Mouse (Mus musculus): ENCODE results near the gene Rgp1.

Rgp1 gene

DNA sequence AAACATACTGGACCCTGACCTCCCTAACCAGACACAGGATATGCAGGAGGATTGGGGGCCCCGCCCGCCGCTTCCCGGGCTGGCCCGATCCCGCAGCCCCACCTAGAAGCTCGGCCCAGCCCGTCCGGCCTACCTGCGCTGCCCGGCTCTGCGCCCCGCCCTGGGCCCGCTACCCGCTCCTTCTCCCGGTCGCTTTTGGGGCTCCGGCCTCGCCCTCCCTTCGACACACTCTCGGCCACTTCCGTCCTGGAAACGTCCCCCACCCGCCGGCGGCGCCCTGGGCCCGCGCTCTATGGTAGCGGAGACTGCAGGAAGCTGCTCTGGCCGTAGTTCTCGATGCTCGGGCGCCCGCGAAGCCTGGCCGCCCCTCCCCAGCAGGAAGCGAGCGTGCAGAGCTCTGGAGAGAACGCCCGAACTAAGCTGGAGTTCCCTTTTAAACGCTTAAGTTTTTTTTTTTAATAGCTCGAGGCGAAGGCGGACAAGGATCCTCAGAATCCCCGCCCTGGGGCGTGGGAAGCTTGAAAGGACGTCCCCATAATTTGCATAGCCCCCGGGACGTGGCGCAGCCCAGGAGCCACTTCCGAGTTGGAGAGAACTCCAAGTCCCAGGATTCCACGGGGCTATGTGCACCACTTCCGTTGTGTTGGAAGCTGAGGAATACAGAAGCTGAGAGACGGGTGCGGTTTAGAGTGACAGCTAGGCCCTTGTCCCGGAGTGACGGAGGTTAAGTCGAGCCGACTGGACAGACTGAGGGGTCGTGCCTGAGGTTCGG is 16.3 kb upstream of the Rgp1 start, which contains the start of the genes Creb3 and Tln1:
TSS of gene Creb3 (plus strand) at position 336 of the 772 bp plus-strand sequence.
TSS of gene Tln1 (minus strand) at position 695 of the 772 bp plus-strand sequence.
- intact Hi-C loops (cut with DNase I) = no loop called here

DNA sequence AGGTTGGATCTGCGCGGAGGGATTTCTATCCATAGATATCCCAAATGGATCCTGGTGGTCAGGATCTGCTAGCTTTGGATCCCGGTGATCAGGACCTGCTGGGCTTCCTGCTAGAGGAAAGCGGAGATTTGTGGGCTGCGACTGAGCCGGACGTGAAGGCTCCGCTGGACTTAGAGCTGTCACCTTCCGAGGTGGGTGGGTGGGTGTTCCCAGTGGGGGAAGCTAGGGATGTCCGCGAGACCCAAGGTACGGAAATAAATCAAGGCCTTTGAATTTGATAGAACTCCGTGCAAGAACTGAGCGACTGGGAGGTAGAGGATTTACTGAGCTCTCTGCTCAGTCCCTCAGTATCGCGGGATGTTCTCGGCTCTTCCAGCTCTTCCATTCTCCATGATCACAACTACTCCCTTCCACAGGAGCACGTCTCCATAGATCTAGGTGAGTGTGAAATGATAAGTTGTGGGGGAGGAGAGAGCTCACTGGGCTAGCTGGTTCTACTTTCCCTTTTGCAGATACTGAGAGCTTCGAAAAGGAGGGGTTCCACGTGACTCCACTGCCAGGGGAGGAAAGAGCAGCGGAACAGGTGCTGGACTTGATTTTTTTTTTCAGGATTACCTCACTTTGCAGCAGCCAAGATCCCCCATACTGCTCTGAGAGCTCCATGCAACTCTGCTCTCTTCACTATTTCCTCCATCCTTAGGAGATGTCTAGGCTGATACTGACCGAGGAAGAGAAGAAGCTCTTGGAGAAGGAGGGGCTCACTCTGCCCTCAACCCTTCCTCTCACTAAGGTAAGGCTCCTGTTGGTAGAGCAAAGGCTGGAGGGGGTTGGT is 15.5 kb upstream of the Rgp1 start:
- intact Hi-C loops (cut with DNase I) = no loop called here

DNA sequence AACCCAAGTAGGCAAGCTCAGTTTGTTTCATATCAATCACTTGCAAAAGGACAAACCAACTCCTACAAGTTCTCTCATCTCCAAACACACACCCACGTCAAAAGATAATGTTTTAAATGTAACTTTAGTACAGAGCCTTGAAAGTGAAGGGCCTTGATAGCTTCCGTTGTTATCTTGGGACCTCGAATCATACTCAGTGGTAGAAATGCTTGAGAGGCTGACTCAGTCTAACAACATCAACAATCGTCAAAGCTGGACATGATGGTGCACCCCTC is 15.0 kb upstream of the Rgp1 start:
- intact Hi-C loops (cut with DNase I) = no loop called here

DNA sequence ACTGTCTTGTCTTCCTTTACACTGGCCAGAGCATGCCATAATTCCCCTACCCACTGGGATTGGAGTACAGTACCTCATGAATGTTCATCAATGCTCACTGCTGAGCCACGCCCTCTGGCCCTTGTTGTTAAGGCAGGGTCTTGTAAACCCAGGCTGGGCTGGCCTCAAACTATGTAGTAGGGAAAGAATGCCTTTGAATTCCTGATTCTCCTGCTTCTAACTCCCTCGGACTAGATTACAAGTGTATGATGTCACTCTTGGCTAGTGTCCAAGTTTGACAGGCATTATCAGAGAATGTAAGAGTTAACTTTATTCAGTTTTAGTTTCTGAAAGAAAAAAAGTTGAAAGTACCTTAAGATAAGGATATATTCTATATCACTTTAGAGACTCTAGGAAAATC is 14.3 kb upstream of the Rgp1 start:
- intact Hi-C loops (cut with DNase I) = no loop called here

DNA sequence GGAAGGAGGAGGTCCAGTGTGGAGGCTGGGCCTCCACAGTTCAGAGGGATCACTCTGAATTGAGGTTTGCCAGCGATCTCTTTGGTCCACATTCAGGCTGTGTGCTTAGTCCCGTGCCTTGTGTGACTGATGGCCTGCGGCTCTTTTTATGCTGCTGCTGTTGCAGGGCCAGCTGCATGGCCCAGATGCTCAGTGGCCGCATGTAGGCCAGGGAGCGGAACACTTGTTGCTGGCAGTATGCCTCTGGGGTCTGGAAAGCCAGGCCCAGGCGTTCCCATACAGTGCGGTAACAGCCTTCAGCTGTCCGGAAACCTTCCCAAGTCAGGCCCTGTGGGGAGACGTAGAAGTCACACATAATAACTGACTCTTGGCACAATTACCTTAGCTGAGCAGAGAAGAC is 11.4 kb upstream of the Rgp1 start:
- intact Hi-C loops (cut with DNase I) = no loop called here

DNA sequence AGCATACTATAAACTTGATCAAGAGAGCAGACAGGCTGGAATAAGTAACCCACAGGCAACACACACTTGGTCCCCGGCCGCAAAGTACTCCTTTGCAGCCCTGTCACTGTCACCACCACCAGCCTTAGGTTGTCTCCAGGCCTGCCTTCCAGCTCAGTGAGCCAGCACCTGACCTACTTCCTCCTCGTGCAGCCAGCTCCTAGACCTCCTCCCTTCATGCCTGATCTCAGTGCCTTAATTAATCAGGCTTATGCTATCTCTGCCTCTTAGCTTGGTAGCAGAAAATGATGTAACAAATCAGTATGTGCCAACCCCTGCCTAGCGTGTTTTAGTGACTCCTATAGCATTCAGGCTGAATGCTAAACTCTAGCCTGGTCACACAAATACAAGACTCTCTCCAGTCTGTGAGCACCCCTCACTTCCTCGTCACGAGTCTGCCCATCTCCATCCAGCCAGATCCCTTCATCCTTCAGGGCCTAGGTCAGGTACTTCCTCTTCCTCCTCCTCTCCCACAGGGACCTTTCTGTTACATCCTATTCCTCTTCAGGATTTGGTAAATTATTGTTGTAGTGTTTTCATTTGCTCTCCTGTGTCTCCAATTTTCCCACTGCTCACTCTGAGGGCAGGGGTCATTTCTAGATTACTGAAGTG is 7.0 kb upstream of the Rgp1 start:
- intact Hi-C loops (cut with DNase I) = no loop called here

DNA sequence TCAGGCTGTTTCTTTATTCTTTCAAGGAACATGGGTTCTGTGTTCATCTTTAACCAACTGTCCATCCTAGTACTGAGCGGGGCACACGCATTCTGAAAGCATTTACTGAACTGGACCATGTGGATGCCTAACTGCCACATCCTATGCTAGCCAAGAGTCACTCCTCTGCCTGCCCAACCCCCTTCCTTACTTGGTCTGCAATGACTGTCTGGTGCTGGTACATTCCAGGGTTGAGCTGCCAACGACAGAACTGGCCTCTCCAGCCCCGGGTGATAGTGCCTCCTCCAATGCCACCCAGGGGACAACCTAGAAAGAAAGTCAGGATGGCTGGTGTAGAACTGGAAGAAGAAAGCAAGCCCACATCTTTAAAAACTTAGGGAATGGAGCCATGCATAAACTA is 5.0 kb upstream of the Rgp1 start:
- intact Hi-C loops (cut with DNase I) = no loop called here

DNA sequence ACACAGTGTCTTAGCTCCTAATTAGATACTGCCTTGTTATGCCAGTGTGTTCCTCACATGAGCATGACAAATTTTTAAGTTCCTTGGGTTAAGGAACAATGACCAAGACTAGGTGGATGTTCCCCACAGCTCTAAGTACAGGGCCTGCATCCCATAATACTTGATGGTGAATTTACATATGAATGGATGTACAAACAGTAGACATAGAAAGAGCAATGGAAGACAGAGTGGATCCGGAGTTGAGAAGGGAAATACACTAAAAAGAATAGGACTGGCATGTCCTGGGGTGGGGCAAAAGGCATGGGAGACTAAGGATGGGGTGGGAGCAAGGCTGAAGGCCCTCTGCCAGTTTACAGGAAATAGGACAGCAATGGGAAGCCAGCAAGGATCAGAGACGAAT is 3.2 kb upstream of the Rgp1 start:
- intact Hi-C loops (cut with DNase I) = loop anchor here (5.0 kb wide), 1 partner anchor 43 kb away; no protein-coding TSS in a partner anchor

DNA sequence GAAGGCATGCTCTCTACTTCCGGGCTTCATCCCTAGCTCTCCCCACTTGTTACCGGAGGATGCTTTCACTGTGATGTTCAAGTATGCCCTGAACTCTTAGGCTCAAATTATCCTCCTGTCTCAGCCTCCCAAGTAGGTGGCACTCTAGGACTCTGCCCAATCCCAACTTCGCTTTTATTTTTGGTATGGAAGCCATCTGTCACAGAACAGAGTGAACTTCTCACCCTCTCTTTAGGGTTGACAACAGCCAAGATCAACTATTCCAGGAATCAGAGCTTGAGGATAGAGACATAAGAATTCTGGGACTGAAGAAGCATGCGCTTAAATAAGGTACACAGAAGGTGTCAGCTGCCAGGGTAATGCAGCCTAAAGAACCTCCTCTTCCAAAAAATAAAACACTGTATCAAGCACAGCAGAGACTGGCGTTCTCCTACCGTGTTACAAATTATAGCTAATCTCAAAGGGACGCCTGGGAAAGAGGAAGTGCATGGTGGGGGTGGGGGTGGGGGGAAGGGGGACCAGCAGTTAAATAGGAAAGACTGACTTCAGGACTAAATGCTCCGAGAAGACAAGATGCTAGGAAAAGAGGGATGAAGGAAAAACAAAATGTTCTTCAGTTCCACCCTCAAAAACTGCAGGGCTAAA is 1.2 kb upstream of the Rgp1 start:
- intact Hi-C loops (cut with DNase I) = loop anchor here (5.0 kb wide), 1 partner anchor 45 kb away; no protein-coding TSS in a partner anchor

DNA sequence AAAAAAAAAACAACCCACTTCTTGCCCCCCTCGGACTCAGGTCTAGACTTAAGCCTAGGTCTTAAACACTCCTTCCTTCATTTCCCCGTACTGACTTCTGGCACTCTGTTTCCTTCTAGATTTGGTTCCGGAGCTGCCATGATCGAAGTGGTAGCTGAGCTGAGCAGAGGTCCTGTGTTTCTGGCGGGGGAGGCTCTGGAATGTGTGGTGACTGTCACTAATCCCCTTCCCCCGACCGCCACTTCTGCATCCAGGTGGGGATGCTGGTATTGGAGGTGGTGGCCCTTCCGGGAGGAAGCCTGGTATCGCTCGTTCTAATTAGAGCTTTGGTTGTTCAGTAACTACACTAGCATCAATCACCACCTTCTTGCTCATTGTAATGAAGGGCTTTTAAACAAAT is 741 bp downstream of the Rgp1 start:
- intact Hi-C loops (cut with DNase I) = loop anchor here (5.0 kb wide), 1 partner anchor 47 kb away; no protein-coding TSS in a partner anchor

DNA sequence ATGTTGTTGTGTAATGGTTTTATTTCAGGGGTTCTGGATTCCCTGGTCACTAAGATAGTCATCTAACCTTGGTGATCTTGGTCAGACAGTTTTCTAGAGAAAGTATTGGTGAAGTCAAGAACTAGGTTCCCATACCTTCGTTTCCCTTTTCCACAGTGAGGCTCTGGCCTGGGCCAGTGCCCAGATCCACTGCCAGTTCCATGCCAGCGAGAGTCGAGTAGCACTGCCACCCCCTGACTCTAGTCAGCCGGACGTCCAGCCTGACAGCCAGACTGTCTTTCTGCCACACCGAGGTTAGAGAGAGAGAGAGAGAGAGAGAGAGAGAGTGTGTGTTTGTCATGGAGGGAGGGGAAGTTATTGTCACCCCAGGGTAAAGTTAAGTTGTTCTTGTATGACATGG is 1.2 kb downstream of the Rgp1 start:
- intact Hi-C loops (cut with DNase I) = loop anchor here (5.0 kb wide), 1 partner anchor 47 kb away; no protein-coding TSS in a partner anchor

DNA sequence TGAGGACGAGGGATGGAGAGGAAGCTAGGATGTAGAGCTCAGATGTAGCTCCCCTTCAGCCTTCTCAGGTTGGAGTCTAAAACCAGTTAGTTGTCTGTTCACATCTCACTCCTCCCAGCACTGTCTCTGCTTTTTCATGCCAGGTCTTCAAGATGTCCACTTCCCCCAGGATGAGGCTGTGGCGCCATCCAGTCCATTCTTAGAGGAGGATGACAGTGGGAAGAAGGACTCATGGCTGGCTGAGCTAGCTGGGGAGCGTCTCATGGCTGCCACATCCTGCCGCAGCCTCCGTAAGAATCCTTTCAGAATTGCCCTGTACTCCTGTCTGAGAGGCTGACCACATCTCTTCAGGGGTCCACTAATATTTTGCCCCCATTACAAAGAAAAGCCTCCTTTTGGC is 2.2 kb downstream of the Rgp1 start:
- intact Hi-C loops (cut with DNase I) = no loop called here

DNA sequence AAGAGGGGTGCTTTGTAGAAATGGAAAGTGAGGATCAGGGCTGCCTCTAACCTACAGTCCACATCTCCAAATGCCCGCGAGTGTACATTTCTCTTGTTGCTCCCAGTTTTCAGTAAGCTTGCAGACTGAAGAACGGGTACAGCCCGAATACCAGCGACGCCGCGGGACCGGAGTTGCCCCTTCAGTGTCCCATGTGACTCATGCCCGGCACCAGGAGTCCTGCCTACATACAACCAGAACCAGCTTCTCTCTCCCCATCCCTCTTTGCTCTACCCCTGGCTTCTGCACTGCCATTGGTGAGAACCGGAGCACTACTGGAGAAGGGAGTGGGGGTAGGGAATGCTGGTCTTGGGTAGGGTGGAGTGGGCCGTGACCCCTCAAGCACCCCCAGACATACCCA is 2.9 kb downstream of the Rgp1 start:
- intact Hi-C loops (cut with DNase I) = no loop called here

DNA sequence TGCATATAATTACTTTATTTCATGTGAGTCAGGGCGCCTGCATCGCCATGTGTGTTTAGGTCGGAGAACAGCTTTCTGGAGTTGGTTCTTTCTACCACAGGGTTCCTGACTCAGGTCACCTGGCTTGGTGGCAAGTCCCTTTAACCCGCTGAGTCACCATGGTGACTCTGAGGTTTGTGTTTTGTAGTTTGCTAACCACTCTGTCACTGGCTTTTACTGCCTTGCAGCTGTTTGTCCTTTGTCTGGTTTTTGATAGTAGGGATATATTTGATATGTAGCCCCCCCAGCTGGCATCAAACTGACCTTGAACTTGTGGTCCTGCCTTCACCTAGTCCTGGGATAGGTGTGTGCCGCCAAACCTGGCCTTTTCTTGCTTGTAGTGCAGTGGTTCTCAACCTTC is 3.7 kb downstream of the Rgp1 start:
- intact Hi-C loops (cut with DNase I) = no loop called here

DNA sequence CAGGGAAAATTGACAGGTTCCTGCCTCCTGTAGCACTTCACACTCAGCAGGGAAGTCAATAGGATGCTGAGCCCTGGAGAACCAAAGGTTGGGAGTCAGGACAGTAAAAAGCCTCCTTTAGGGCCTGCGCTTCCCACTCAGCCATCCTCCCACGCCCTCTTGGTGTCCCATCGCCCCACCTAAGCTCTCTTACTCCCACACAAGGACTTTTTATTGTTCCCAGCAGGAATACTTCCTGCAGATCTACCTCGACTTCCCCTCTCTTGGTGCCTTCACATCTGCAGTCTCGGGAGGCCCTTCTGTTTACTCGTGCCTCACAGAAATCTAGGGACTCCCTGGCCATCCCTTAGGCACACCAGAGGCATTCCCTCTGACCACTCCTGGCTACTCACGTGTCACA is 4.9 kb downstream of the Rgp1 start:
- intact Hi-C loops (cut with DNase I) = no loop called here

DNA sequence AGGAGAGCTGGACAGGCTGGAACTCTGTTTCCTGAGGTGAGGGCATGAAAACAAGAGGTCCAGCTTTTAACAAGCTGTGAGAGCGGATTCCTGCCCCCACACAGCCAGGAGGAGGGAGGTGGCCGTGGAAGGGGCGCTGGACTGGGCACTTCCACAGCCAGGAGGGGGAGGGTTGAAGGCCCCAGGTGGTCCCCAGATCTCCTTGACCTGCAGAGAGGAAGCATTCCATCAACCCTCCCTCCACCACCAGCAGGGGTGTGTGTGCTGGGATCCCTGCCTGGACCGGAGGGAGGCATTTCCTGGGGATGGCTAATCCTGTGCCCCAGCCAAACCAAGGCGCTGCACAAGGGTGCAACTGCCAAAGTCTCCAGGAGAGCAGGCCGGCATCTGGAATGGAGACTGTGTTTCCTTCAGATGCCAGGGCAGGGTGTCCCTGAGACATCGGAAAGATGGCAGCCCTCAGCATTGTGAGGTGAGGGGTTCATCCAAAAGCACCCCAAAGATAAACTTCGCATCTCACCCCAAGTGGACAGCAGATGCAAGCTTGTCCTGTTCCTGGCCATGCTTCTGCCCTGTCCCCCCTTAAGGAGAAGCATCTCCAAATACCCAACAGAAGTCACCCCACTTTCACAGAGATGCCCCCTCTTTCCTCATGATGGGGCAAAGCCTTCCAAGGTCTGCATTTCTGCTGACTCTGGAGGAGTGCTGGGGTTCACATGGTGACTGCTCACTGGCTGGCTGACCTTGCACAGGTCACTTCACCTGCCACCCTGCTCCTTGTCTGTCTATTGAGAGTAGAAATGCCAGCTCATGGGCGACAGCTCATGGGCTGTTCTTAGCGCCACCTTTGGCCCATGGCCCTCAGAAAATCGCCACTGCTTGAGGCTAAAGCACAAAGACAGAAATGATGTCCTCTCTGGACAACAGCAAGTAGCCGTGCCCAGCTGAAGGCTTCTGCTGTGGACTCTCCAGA is 6.2 kb downstream of the Rgp1 start, which contains the start of gene Msmp:
TSS of gene Msmp (minus strand) at position 51 of the 973 bp plus-strand sequence.
- intact Hi-C loops (cut with DNase I) = no loop called here

DNA sequence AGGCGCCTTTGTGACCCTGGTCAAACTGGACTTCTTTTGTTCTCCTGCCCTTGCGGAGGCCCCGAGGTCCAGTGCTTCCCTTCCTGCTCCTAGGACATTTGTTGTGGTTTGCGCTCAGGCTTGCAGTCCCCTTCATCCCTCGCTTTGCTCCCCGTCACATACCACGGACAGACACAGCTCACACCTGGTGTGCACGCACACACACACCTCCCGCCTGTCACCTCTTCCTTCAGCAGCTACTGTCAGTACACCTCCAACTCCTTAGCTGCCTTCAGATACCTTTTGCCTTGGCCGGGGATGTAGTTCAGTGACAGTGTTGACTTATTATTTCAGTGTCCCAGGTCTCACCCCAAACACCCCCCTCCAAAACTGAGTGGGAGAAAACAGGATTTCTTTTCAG is 7.2 kb downstream of the Rgp1 start:
- intact Hi-C loops (cut with DNase I) = no loop called here

DNA sequence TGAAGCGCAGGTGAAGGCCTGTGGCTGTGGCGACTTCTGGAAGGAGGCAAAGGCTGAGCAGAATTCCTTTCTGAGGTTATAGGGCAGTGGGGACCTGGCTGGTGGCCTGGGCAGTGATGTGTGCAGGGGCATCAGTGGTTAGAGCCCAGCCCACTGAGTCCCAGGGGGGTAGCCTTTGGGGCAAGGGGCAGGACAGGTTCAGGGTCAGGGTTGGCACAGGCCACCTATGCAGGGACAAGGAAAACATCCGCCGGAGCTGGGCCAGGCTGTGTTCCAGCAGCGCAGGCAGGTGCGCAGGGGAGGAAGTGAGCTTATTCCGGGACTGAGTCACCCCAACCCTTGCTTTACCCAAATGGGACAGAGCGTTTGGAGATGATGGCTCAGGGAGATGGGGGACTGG is 7.9 kb downstream of the Rgp1 start:
- intact Hi-C loops (cut with DNase I) = no loop called here

DNA sequence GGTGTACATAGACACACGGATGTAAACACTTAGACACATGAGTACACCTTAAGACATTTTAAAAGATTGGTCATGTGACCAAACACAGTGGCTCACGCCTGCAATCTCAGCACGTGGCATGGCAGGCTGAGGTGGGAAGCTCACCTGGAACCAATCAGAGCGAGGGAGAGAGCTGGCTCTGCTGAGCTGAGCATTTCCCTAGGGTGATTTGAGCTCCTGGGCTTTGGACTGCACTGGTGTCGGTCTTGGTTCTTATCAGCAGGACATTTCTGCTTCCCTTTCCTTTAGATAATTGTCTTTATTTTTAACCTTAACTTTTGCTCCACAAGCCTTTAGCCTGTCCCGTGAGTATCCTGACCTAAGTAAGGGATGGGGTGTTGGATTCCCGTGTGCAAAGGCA is 9.2 kb downstream of the Rgp1 start:
- intact Hi-C loops (cut with DNase I) = no loop called here

DNA sequence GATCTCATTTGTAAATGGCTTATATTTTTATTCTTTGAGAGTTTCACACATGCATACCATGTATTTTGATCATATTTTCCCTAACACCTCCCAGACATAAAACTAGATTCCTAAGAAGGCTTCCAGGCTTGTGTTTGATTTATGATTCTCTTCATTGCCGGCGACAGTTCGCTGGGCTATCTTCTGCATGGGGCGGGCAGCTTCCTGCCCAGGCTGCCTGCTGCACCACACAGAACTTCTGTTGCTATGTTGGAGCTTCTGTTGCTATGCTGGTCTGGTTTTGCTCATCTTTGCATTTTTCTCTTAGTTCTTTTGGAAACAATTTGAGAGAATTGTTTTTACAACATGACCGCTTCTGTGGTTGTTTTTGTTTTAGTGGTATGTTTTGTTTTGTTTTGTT is 13.0 kb downstream of the Rgp1 start:
- intact Hi-C loops (cut with DNase I) = no loop called here
